Mouse (Mus musculus) ES-Bruce4 (cell line): ENCODE data around the gene Olfr918. TPM values are rescaled to one million over a fixed set of nuclear protein-coding genes. Genes with fewer than 3 reads are reported as not detected.

ENCODE experiments used
- H3K27ac ChIP-seq: 2 replicates; pipeline ENCODE4 v1.5.1; 2012; ENCODE audit warnings: low read length, inconsistent platforms; ENCODE audit not compliant: insufficient read depth
- H3K27me3 ChIP-seq: 2 replicates; pipeline ENCODE4 v1.6.1; 2012; ENCODE audit warnings: mild to moderate bottlenecking, low read length, inconsistent platforms; ENCODE audit not compliant: control insufficient read depth, poor library complexity, insufficient read depth, severe bottlenecking
- H3K36me3 ChIP-seq: 2 replicates; pipeline ENCODE4 v1.6.1; 2012; ENCODE audit warnings: inconsistent platforms, mild to moderate bottlenecking, low read length, moderate library complexity; ENCODE audit not compliant: control insufficient read depth, poor library complexity, insufficient read depth, severe bottlenecking
- H3K4me1 ChIP-seq: one replicate; pipeline ENCODE4 v1.8.1; 2011; ENCODE audit warnings: low read length; ENCODE audit not compliant: control insufficient read depth, insufficient read depth
- H3K4me3 ChIP-seq: 2 replicates; pipeline ENCODE4 v1.5.1; 2011; ENCODE audit warnings: low read depth, mild to moderate bottlenecking, low read length
- H3K9ac ChIP-seq: 2 replicates; pipeline ENCODE4 v1.6.1; 2012; ENCODE audit warnings: low read depth, mild to moderate bottlenecking, inconsistent platforms; ENCODE audit not compliant: poor library complexity, severe bottlenecking
- H3K9me3 ChIP-seq: replicated peaks from 2 replicates; pipeline ENCODE4 v1.6.1; 2012; ENCODE audit warnings: mild to moderate bottlenecking, low read length, inconsistent platforms; ENCODE audit not compliant: control insufficient read depth, poor library complexity, insufficient read depth, severe bottlenecking
- CTCF ChIP-seq: IDR thresholded peaks from one replicate; pipeline ENCODE4 v1.8.1; 2011; ENCODE audit warnings: low read depth, low read length
- EP300 ChIP-seq: IDR thresholded peaks from 2 replicates; pipeline ENCODE4 v1.6.1; 2011; ENCODE audit warnings: low read depth, low read length; ENCODE audit not compliant: insufficient read depth
- POLR2A ChIP-seq: IDR thresholded peaks from one replicate; pipeline ENCODE4 v1.8.1; 2011; ENCODE audit warnings: low read length; ENCODE audit not compliant: insufficient read depth
- polyA plus RNA-seq: library from polyadenylated mRNA; stranded (reverse); fragments of >200 nt; gene quantifications from 2 replicates; pipeline ENCODE4 v1.2.4, GENCODE M21; 2011; ENCODE audit warnings: low read depth; ENCODE audit not compliant: missing spikeins, insufficient read depth, insufficient read length

The Olfr918 gene
- polyA plus RNA-seq, 1 experiment, result not detected

DNA sequence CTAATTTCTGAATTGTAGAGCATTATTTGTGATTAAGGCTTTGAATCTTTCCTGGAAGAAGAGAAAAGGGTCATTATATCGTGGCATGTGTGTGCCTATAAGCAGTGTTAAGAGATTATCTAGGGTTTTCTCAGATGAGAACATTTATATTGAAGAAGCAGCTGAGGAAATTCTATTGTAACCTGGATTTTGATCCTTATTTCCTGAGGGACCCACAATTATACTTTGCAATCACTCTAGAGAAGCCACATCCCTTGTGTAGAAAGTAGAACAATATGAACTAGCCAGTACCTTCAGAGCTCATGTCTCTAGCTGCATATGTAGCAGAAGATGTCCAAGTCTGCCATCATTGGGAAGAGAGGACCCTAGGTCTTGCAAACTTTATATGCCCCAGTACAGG, 14.6 kb downstream of the Olfr918 start, which contains the start of gene Olfr916:
TSS of gene Olfr916 (minus strand) at position 101 of the 400 bp plus-strand sequence.
- H3K36me3 ChIP-seq, result no peaks in the 10 kb centered on the region
- H3K4me3 ChIP-seq, result no peak within 1 kb of the TSS
- H3K27ac ChIP-seq, result no peak within 1 kb of the TSS
- no peaks in the 10 kb centered on the region for H3K9me3 ChIP-seq
- H3K9ac ChIP-seq, result no peak within 1 kb of the TSS
- no peaks in the 10 kb centered on the region for H3K4me1 ChIP-seq
- H3K27me3 ChIP-seq, result no peaks in the 10 kb centered on the region
- TF ChIP-seq CTCF, result no peak
- TF ChIP-seq POLR2A, result no peak
- TF ChIP-seq EP300, result no peak

DNA sequence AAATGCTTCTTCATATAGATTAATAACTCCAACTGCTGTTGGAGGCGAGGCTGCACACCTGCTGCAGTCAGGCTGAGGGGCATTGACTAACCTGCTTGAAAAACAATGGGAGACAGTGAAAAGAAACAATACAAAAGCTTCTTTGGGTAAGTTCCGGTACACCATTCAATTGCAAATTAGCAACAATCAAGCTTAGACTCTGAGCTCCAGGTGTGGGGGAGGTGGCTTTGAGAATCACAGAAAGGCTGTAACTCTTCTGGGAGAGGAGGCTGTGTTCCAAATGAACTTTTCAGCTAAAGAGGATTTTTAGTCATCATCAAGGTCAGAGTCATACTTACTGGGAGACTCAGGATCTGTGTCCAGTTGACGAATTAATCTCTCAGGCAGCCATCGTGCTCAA, 42.0 kb downstream of the Olfr918 start:
- Histone ChIP-seq H3K9ac (no peak overlapping the region), H3K4me1 (no peaks in the 10 kb centered on the region), H3K4me3 (no peak overlapping the region), H3K36me3 (no peaks in the 10 kb centered on the region), H3K27me3 (no peaks in the 10 kb centered on the region), H3K9me3 (peaks cover 22% of the 10 kb centered on the region), H3K27ac (no peak overlapping the region)
- no peak for TF ChIP-seq CTCF
- TF ChIP-seq EP300, result no peak
- no peak for TF ChIP-seq POLR2A

Other genes starting within 250 kb of the Olfr918 start
- not detected in 2 replicates for gene Olfr901, start 245.1 kb downstream of the Olfr918 start, polyA plus RNA-seq
- not detected in 2 replicates for gene Olfr902, start 226.9 kb downstream of the Olfr918 start, polyA plus RNA-seq
- gene Olfr904, start 211.5 kb downstream of the Olfr918 start, polyA plus RNA-seq, result not detected in 2 replicates
- gene Olfr905, start 203.5 kb downstream of the Olfr918 start, polyA plus RNA-seq, result 0.41 and 0.49 TPM in 2 replicates
- gene Olfr906, start 187.5 kb downstream of the Olfr918 start, polyA plus RNA-seq, result not detected in 2 replicates
- not detected in 2 replicates for gene Olfr907, start 178.8 kb downstream of the Olfr918 start, polyA plus RNA-seq
- gene Olfr911-ps1, start 153.0 kb downstream of the Olfr918 start, polyA plus RNA-seq, result not detected in 2 replicates
- gene Olfr910, start 136.8 kb downstream of the Olfr918 start, polyA plus RNA-seq, result not detected in 2 replicates
- 0.13 and 0.21 TPM in 2 replicates for gene Olfr912, start 94.4 kb downstream of the Olfr918 start, polyA plus RNA-seq
- gene Olfr913, start 81.8 kb downstream of the Olfr918 start, polyA plus RNA-seq, result not detected in 2 replicates
- not detected in 2 replicates for gene Olfr914, start 69.5 kb downstream of the Olfr918 start, polyA plus RNA-seq
- gene Olfr916, start 14.7 kb downstream of the Olfr918 start, polyA plus RNA-seq, result not detected in 2 replicates
- not detected in 2 replicates for gene Olfr917, start 8.8 kb downstream of the Olfr918 start, polyA plus RNA-seq
- gene Olfr919, start 29.1 kb upstream of the Olfr918 start, polyA plus RNA-seq, result not detected in 2 replicates
- 72.4 and 74.2 TPM in 2 replicates for gene Vwa5a, start 43.7 kb upstream of the Olfr918 start, polyA plus RNA-seq
- 0.37 and 0.43 TPM in 2 replicates for gene Olfr920, start 77.7 kb upstream of the Olfr918 start, polyA plus RNA-seq
- not detected in 2 replicates for gene Olfr921, start 98.5 kb upstream of the Olfr918 start, polyA plus RNA-seq
- gene Olfr922, start 140.0 kb upstream of the Olfr918 start, polyA plus RNA-seq, result not detected in 2 replicates
- gene Olfr923, start 151.9 kb upstream of the Olfr918 start, polyA plus RNA-seq, result not detected in 2 replicates
- gene Olfr924, start 169.8 kb upstream of the Olfr918 start, polyA plus RNA-seq, result not detected in 2 replicates
- not detected in 2 replicates for gene Olfr26, start 180.5 kb upstream of the Olfr918 start, polyA plus RNA-seq
- gene Olfr926, start 202.5 kb upstream of the Olfr918 start, polyA plus RNA-seq, result not detected in 2 replicates